Mouse (Mus musculus): Measurements from ENCODE around the gene Fgfr2.

GRCm38 (mm10) chr7:131757922-131758321, 1365.2 kb downstream of the Fgfr2 start:
- peak; percentile 56 for TF ChIP-seq CTCF (IDR thresholded peaks at IDR 0.05; ENCODE audit: low read depth)
- no peak for TF ChIP-seq EP300 (IDR thresholded peaks at IDR 0.05; ENCODE audit: low read depth)

Measured in liver, postnatal 0 days (tissue).